Mouse (Mus musculus) heart, embryonic 11.5 days (tissue): ENCODE measurements around the gene Hic2. TPM values are rescaled to one million over a fixed set of nuclear protein-coding genes. Genes with fewer than 3 reads are reported as not detected.
A peak's percentile ranks its signal among the peaks of the same experiment; 100 is the strongest.

Source experiments
- ATAC-seq: fragments of 200-750 bp; cut with Nextera tagmentation; replicated peaks from 2 replicates; pipeline ENCODE4 v1.8.0; 2017; ENCODE audit warnings: moderate library complexity; ENCODE audit not compliant: insufficient number of reproducible peaks, low FRiP score, low TSS enrichment
- H3K27ac ChIP-seq: fragments of 300-500 bp; sonication (generic); 2 replicates; pipeline ENCODE4 v1.5.1; 2014; ENCODE audit warnings: mild to moderate bottlenecking, low read depth, low read length
- H3K27me3 ChIP-seq: fragments of 300-500 bp; sonication (generic); 2 replicates; pipeline ENCODE4 v1.6.1; 2014; ENCODE audit warnings: mild to moderate bottlenecking, low read length, mixed read lengths; ENCODE audit not compliant: control insufficient read depth, insufficient read depth
- H3K36me3 ChIP-seq: fragments of 300-500 bp; sonication (generic); 2 replicates; pipeline ENCODE4 v1.6.1; 2014; ENCODE audit warnings: mild to moderate bottlenecking, low read length, moderate library complexity, mixed read lengths; ENCODE audit not compliant: control insufficient read depth, insufficient read depth
- H3K4me1 ChIP-seq: fragments of 300-500 bp; sonication (generic); 2 replicates; pipeline ENCODE4 v1.6.1; 2014; ENCODE audit warnings: low read length; ENCODE audit not compliant: control insufficient read depth, insufficient read depth
- H3K4me2 ChIP-seq: fragments of 300-500 bp; sonication (generic); 2 replicates; pipeline ENCODE4 v1.6.1; 2014; ENCODE audit warnings: mild to moderate bottlenecking, moderate library complexity
- H3K4me3 ChIP-seq: fragments of 300-500 bp; sonication (generic); 2 replicates; pipeline ENCODE4 v1.5.1; 2014; ENCODE audit warnings: low read depth, low read length
- H3K9ac ChIP-seq: fragments of 300-500 bp; sonication (generic); 2 replicates; pipeline ENCODE4 v1.6.1; 2014; ENCODE audit warnings: mild to moderate bottlenecking, low read depth, low read length, moderate library complexity
- H3K9me3 ChIP-seq: fragments of 300-500 bp; sonication (generic); replicated peaks from 2 replicates; pipeline ENCODE4 v1.6.1; 2016; ENCODE audit warnings: low read length; ENCODE audit not compliant: control insufficient read depth
- WGBS: fragments of 180-500 bp; shearing (Covaris S2); extraction: QIAGEN DNeasy Blood & Tissue Kit; methylation state at CpG from one replicate; pipeline ENCODE4 v1.1.7; 2014; ENCODE audit not compliant: insufficient replicate concordance; 5-methylcytosine and 5-hydroxymethylcytosine counted together
- polyA plus RNA-seq: library from polyadenylated mRNA; unstranded; fragments of >200 nt; fragmentation: Nextera tagmentation; extraction: Ambion mirVana; gene quantifications from 2 replicates; pipeline ENCODE4 v1.2.1, GENCODE M21; 2014

Hic2 gene
- 4.5 and 4.8 TPM in 2 replicates for polyA plus RNA-seq

GRCm38 (mm10) chr16:17232794-17233701 is at the start of gene Hic2:
Gene Hic2 (plus strand): TSS chr16:17233572.
- Histone ChIP-seq H3K27ac (peak within 1 kb of the TSS; percentile 91), H3K4me2 (peak within 1 kb of the TSS; percentile 94), H3K36me3 (no peaks in the 10 kb centered on the region), H3K4me3 (peak within 1 kb of the TSS; percentile 95), H3K9ac (peak within 1 kb of the TSS; percentile 96), H3K9me3 (0 out of 2 replicates have a peak, but pooled peaks cover 2% of the 10 kb centered on the region), H3K4me1 (peaks cover 23% of the 10 kb centered on the region), H3K27me3 (no peaks in the 10 kb centered on the region)
- ATAC-seq = peak; percentile 99
- under 1% methylated on average over 59 of the region's 59 CpGs for WGBS

- Histone ChIP-seq H3K4me3 (no peak overlapping the region), H3K9ac (no peak overlapping the region), H3K4me1 (0 out of 2 replicates have a peak, but pooled peaks cover 2% of the 10 kb centered on the region), H3K27ac (no peak overlapping the region), H3K9me3 (no peaks in the 10 kb centered on the region), H3K4me2 (no peak overlapping the region), H3K36me3 (peaks cover 6% of the 10 kb centered on the region; the same call in 1 of the 2 replicates), H3K27me3 (no peaks in the 10 kb centered on the region)
- ATAC-seq = no peak
Measured at GRCm38 (mm10) chr16:17185475-17185874, 47.9 kb upstream of the Hic2 start.

GRCm38 (mm10) chr16:17193823-17194222 is 39.5 kb upstream of the Hic2 start:
- 95% methylated on average over 4 of the region's 4 CpGs for WGBS
- Histone ChIP-seq H3K27ac (no peak overlapping the region), H3K9ac (no peak overlapping the region), H3K4me2 (no peak overlapping the region), H3K36me3 (peaks cover 3% of the 10 kb centered on the region; the same call in 1 of the 2 replicates), H3K9me3 (no peaks in the 10 kb centered on the region), H3K4me1 (peaks cover 4% of the 10 kb centered on the region; the same call in 1 of the 2 replicates), H3K4me3 (no peak overlapping the region), H3K27me3 (no peaks in the 10 kb centered on the region)
- ATAC-seq = no peak

GRCm38 (mm10) chr16:17200121-17200952 is 33.0 kb upstream of the Hic2 start:
- ATAC-seq = no peak
- Histone ChIP-seq H3K4me1 (peaks cover 8% of the 10 kb centered on the region; the same call in 1 of the 2 replicates), H3K36me3 (no peaks in the 10 kb centered on the region), H3K9ac (peak overlapping the region; percentile 100), H3K4me2 (peak overlapping the region; percentile 87), H3K27me3 (no peaks in the 10 kb centered on the region), H3K27ac (peak overlapping the region; percentile 73), H3K9me3 (no peaks in the 10 kb centered on the region), H3K4me3 (peak overlapping the region; percentile 96)
- WGBS = 3% methylated on average over 24 of the region's 24 CpGs

- Histone ChIP-seq H3K36me3 (no peaks in the 10 kb centered on the region), H3K4me1 (peaks cover 8% of the 10 kb centered on the region; the same call in 1 of the 2 replicates), H3K4me3 (peak overlapping the region; percentile 96), H3K27me3 (no peaks in the 10 kb centered on the region), H3K27ac (peak overlapping the region; percentile 73), H3K9ac (peak overlapping the region; percentile 100), H3K4me2 (peak overlapping the region; percentile 87), H3K9me3 (no peaks in the 10 kb centered on the region)
- WGBS = under 1% methylated on average over 72 of the region's 72 CpGs
- ATAC-seq = peak; percentile 87
Measured at GRCm38 (mm10) chr16:17200953-17201707, 32.2 kb upstream of the Hic2 start.

GRCm38 (mm10) chr16:17201977-17202376 is 31.4 kb upstream of the Hic2 start:
- no peak overlapping the region for H3K4me2 ChIP-seq
- H3K27ac ChIP-seq = no peak overlapping the region
- no peak overlapping the region for H3K9ac ChIP-seq
- no peak overlapping the region; the same call in 1 of the 2 replicates for H3K4me3 ChIP-seq
- H3K9me3 ChIP-seq = no peaks in the 10 kb centered on the region
- WGBS = 70% methylated on average over 2 of the region's 2 CpGs
- peaks cover 2% of the 10 kb centered on the region; the same call in 1 of the 2 replicates for H3K27me3 ChIP-seq
- no peaks in the 10 kb centered on the region for H3K36me3 ChIP-seq
- ATAC-seq = no peak
- H3K4me1 ChIP-seq = peaks cover 8% of the 10 kb centered on the region; the same call in 1 of the 2 replicates

GRCm38 (mm10) chr16:17202549-17202948 is 30.8 kb upstream of the Hic2 start, which contains the start of gene Ube2l3:
Gene Ube2l3 (minus strand): TSS chr16:17202649.
- Histone ChIP-seq H3K9ac (no peak within 1 kb of the TSS), H3K4me2 (peak within 1 kb of the TSS; percentile 87; the same call in 1 of the 2 replicates), H3K9me3 (no peaks in the 10 kb centered on the region), H3K4me3 (peak within 1 kb of the TSS; percentile 96), H3K27me3 (peaks cover 2% of the 10 kb centered on the region; the same call in 1 of the 2 replicates), H3K36me3 (no peaks in the 10 kb centered on the region), H3K4me1 (peaks cover 8% of the 10 kb centered on the region; the same call in 1 of the 2 replicates), H3K27ac (no peak within 1 kb of the TSS)
- WGBS = 76% methylated on average over 1 of the region's 1 CpGs
- no peak for ATAC-seq
